Mouse (Mus musculus) thymus, adult 2 months (tissue): ENCODE measurements at regions not wholly inside any gene's neighbourhood (a gene's known extent, or its start where the extent isn't known, plus 50 kb on each side); places are given as distances from the start of the nearest gene placed in this dataset.

Source experiments
- CTCF ChIP-seq: fragments of 200-500 bp; IDR thresholded peaks from 2 replicates; pipeline ENCODE4 v1.5.1; 2012; ENCODE audit warnings: mild to moderate bottlenecking, control low read depth, low read length, moderate library complexity, borderline replicate concordance; ENCODE audit not compliant: control insufficient read depth, poor library complexity, insufficient read depth; ENCODE audit errors: extremely low read depth
- POLR2A ChIP-seq: fragments of 200-500 bp; IDR thresholded peaks from 2 replicates; pipeline ENCODE4 v1.6.1; 2012; ENCODE audit warnings: mild to moderate bottlenecking, low read length, control low read depth, moderate library complexity; ENCODE audit not compliant: control insufficient read depth, poor library complexity, insufficient read depth; ENCODE audit errors: extremely low read depth

GRCm38 (mm10) chr14:60554222-60554740, 79.5 kb upstream of the Spata13 start:
- TF ChIP-seq CTCF, result no peak
- TF ChIP-seq POLR2A, result no peak
